Mouse (Mus musculus) kidney, adult 2 months (tissue): ENCODE results near the gene Aif1l.

Experiments used
- CTCF ChIP-seq: fragments of 200-500 bp; conservative IDR thresholded peaks from 2 replicates; pipeline ENCODE4 v1.5.1; 2011; ENCODE audit warnings: low read depth, mild to moderate bottlenecking, control low read depth, low read length, moderate library complexity, mixed read lengths; ENCODE audit not compliant: insufficient read depth, insufficient read length
- POLR2A ChIP-seq: fragments of 200-500 bp; IDR thresholded peaks from one replicate; pipeline ENCODE4 v1.6.1; 2011; ENCODE audit warnings: low read depth, low read length, control low read depth

- no peak for TF ChIP-seq POLR2A
- no peak for TF ChIP-seq CTCF
These were observed 1.1 kb upstream of the Aif1l start for GRCm38 (mm10) chr2:31948801-31949200.
